Mouse (Mus musculus): Measurements from ENCODE around the gene Gm49340.
"Not testable (repeated sequence)": the region's sequence is repeated elsewhere in the genome, so short reads cannot be mapped to it uniquely, and the experiment has no call there.

Gene Gm49340

GRCm38 (mm10) chr11:73329442-73329841 is at the start of gene Gm49340, which contains the start of the genes Aspa and Spata22:
Gm49340 (plus strand) TSS chr11:73329741.
Aspa (minus strand) TSS chr11:73329596.
Spata22 (plus strand) TSS chr11:73329741.
- DNase-seq (ENCODE audit: low read depth) = no peak

GRCm38 (mm10) chr11:73280710-73281109 is 48.8 kb upstream of the Gm49340 start:
- no peak for DNase-seq (ENCODE audit: low read depth)

DNA sequence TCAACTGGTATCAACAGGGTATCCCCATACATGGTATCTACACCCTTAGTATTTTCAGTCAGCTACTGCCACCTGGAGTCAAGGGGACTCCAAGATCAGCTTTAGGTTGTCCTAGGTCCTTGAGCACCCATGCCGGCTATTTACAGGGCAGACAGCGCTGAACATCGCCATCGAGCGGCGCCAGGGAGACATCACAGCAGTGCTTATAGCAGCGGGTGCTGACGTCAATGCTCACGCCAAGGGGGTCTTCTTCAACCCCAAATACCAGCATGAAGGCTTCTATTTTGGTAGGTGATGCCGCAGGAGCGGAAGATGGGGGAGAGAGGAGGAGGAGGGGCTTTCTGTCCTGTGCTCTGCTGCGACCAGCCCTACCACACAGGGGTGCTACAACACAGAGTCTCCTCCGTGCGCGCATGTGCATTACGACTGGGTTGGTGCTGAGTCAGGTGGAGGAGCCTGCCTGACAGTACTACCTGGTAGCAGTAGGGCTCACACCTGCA is 48.0 kb upstream of the Gm49340 start:
- peak; percentile 23 for DNase-seq (ENCODE audit: low read depth)

GRCm38 (mm10) chr11:73283369-73283768 is 46.2 kb upstream of the Gm49340 start:
- no peak for DNase-seq (ENCODE audit: low read depth)

GRCm38 (mm10) chr11:73283926-73284325 is 45.6 kb upstream of the Gm49340 start:
- DNase-seq (ENCODE audit: low read depth) = no peak

- DNase-seq (ENCODE audit: low read depth) = no peak
Observed at GRCm38 (mm10) chr11:73284351-73284750, 45.2 kb upstream of the Gm49340 start.

- no peak for DNase-seq (ENCODE audit: low read depth)
Observed at GRCm38 (mm10) chr11:73289621-73290020, 39.9 kb upstream of the Gm49340 start.

- no peak for DNase-seq (ENCODE audit: low read depth)
Observed at GRCm38 (mm10) chr11:73303123-73303522, 26.4 kb upstream of the Gm49340 start.

DNA sequence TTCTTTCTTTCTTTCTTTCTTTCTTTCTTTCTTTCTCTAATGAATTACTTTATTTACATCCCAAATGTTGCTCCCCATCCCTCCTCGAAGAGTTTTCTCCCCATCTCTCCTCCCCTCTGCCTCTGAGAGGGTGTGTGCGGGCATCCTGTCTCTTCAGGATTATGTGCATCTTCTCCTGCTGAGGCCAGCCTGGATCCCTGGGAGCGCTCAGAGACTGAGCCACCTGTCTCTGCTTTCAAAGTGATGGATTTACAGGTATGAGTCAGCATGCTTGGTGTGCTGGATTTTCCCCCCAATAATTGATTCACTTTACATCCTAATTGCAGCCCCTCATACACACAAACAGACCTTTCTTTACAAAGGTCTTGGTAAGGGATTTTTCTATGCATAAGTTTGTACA is 13.6 kb upstream of the Gm49340 start:
- no peak for DNase-seq (ENCODE audit: low read depth)

DNA sequence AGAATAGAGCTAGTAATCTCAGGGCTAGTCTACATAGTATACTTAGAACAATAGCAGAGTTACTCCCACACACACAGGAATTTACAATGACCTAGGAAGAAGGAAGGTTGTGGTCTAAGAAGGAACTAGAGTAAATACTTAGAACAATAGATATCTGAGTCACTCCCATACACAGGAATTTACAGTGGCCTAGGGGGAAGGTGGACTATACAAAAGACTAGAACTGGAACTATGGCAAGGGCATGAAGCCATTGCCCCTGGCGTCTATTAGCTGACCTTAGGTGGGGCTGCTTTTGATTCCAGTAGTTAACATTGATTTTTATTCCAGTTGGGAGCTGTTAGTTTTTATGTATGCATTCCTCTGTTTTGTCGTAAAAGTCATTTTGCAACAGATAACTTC is 11.0 kb upstream of the Gm49340 start:
- DNase-seq (ENCODE audit: low read depth) = not testable (repeated sequence)

DNA sequence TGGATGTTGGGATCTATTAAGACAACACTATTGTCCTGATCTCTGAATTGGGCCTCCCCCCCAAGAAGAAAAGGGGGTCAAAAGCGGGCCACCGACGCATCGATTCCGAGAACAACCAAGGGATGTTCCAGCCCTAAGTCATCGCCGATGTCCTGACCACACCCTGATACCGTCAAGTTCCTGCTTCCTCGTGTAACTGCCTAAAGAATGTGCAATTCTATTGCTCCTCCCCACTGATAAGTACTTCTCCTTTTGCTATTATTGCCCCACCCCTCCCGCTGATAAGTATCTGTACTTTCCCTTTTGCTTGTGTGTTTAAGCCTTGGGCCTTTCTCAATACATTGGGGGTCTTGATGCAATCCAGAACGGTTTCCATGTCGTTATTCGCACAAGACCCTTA is 8.5 kb upstream of the Gm49340 start:
- DNase-seq (ENCODE audit: low read depth) = not testable (repeated sequence)

GRCm38 (mm10) chr11:73323906-73324830 is 5.4 kb upstream of the Gm49340 start:
- no peak for DNase-seq (ENCODE audit: low read depth)

DNA sequence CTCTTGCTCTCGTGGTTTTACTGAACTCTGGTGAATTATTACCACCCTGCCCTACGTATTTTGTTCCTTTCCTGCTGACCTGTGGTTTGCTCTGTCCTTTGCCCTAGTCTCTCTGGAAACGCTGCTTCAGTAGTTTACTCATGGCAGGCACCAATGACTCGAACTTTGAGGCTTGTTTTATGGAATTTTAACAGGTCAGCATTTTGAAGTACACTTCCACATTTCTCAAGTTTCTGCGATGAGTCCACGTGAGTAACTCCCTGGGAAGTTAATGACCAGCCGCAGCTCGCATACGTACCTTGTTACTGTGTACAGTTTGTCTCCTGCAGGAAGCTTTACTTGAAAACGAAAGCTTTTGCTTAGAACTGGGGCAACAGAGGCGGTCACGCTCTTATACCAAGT is 3.1 kb upstream of the Gm49340 start:
- DNase-seq (ENCODE audit: low read depth) = no peak

GRCm38 (mm10) chr11:73327361-73327760 is 2.2 kb upstream of the Gm49340 start:
- no peak for DNase-seq (ENCODE audit: low read depth)

DNA sequence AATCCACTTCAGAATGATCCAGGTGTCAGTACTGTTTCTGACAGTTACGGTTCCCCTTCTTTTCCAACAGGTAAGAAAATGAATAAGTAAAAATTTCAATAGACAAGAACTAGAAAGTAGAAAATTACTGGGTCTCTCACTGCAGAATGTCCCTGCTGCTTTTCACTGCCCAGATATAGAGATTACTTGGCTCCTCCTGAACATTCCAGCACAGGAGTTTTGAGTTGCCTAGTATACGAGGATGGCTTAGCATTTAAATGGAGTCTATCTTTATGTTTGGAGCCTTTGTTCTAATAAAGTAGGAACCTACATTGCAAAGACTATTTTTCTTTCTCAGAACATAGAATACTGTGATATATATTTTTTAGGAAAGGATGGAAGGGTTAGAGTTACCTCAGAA is 3.8 kb downstream of the Gm49340 start:
- DNase-seq (ENCODE audit: low read depth) = no peak

DNA sequence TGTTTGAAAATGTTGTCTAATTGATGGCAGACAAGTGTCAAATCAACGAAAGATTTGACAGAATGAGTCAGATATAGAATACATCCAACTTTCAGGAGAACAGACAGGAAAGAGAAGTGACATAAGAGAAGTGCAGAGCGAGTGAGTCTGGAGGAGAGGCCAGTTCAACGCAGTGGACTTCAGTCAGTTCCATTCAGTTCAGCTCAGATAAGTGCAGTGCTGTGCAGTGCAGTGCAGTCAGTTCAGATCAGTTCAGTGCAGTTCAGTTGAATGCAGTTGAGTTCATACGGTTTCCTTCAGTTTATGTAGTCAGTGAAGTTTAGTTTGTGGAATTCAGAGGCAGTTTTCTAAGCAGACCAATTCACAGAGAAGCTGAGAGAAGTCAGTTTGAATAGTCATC is 7.4 kb downstream of the Gm49340 start:
- no peak for DNase-seq (ENCODE audit: low read depth)

GRCm38 (mm10) chr11:73350483-73350882 is 20.9 kb downstream of the Gm49340 start, which contains the start of gene Olfr20:
Olfr20 (plus strand) TSS chr11:73350783.
- DNase-seq (ENCODE audit: low read depth) = no peak

GRCm38 (mm10) chr11:73370946-73371345 is 41.4 kb downstream of the Gm49340 start, which contains the start of gene Olfr376:
Olfr376 (plus strand) TSS chr11:73371246.
- no peak for DNase-seq (ENCODE audit: low read depth)

- DNase-seq (ENCODE audit: low read depth) = no peak
Observed at GRCm38 (mm10) chr11:73395374-73395773, 65.8 kb downstream of the Gm49340 start.

GRCm38 (mm10) chr11:73399514-73399913 is 70.0 kb downstream of the Gm49340 start, which contains the start of gene Olfr1:
Olfr1 (minus strand) TSS chr11:73399614.
- no peak for DNase-seq (ENCODE audit: low read depth)
